Mouse (Mus musculus): Measurements from ENCODE around the gene Gm21992.

The Gm21992 gene

DNA sequence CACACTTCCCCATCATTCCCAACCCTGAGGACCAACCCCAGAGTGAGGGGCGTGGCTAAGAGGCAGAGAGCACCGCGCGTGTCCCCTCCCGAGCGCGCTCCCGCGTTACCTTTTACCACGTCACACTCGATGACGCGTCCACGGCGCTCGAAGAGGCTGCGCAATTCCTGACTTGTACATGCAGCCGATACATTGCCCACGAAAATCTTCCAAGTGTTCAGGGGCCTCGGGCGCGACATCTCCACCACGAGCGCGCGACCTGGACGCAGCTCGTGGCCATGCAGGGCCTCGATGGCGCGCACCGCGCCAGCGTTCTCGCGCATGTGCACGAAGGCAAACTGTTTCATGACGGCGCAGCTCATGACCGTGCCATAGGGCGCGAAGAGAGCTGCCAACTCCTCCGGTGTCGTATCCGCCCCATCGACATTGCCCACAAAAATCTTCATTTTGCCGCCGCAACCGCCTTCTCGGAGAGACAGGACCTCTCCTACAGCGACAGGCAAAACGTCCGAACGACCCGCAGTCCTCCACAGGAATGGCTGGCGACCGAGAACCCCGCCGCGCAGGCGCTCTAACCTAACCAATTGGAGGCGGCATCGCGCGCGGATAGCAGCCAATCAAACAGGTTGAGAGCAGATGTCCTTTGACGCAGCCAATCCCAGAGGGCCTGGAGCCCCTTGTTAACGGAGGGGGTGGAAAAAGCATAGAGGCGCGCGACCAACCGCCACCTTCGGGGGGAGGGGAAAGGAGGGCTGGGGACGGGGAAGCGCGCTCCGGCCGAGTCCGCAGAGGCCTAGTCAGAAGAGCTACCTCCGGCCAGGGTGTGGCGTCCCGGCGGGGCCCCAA lies at the start of gene Gm21992, which contains the start of gene Rbm14:
Gene Gm21992, minus strand, starts transcription at position 550 of the 846 bp plus-strand sequence.
Gene Rbm14, minus strand, starts transcription at position 572 of the 846 bp plus-strand sequence.
- peak; percentile 98 for DNase-seq (ENCODE audit: low read depth, low spot score)

GRCm38 (mm10) chr19:4859081-4859480 lies 47.7 kb upstream of the Gm21992 start:
- no peak for DNase-seq (ENCODE audit: low read depth, low spot score)

DNA sequence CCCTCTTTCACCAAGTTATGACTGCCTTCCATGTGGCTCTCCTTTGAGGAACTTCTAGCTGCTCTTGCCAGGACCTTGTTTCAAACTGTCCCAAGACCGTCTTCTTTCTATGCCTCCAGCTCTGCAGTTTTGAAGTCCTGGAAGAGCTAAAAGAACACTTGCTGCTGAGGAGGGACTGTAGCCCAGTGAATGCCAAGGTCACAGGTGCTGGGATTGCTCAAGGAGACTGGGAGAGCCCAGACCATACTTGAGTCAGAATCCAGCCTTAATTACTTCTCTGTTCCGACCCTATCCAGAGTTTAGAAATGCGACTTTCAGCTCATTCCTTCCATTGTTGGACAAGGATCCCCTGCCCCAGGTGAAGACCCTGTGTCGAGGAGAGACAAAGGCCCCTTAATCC lies 44.5 kb upstream of the Gm21992 start:
- no peak for DNase-seq (ENCODE audit: low read depth, low spot score)

DNA sequence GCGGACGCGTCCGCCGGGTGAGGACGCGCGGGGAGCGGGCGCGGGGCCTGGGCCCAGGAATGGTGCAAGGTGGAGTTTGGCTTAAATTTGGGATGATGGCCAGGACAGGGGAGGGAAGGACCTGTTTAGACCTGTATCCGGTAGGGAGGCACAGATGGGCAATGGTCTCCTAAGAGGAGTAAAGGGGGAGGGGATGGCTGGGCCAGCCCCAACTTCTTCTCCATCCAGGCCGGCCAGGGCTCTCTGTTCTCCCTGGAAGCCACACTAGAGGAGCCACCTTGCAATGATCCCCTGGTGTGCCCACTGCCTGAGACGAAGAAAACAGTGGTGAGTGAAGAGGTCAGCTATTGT lies 44.0 kb upstream of the Gm21992 start:
- no peak for DNase-seq (ENCODE audit: low read depth, low spot score)

- peak; percentile 60 for DNase-seq (ENCODE audit: low read depth, low spot score)
These were observed 43.4 kb upstream of the Gm21992 start, which contains the start of gene Ctsf for GRCm38 (mm10) chr19:4854552-4855469. Gene Ctsf (plus strand): TSS chr19:4855130.

- DNase-seq (ENCODE audit: low read depth, low spot score) = no peak
These were observed 38.9 kb upstream of the Gm21992 start for GRCm38 (mm10) chr19:4850281-4850680.

DNA sequence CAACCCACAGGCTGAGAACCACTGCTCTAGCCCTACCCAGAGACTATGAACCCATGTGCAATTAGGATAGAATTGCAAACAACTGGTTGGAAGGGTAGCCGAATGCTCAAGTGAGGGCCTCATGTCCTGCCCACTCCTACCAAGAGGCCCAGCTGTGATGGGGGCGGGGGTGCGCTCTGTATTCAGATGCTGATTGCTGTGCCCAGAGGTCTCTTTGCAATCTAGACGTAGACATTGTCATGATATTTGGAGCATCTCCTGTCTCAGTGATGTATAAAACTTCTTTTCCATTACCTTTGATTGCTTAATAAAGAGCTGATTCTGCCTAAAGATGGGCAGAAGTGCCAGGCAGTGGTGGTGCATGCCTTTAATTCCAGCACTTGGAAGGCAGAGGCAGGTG lies 38.4 kb upstream of the Gm21992 start:
- DNase-seq (ENCODE audit: low read depth, low spot score) = no peak

GRCm38 (mm10) chr19:4847490-4847889 lies 36.1 kb upstream of the Gm21992 start:
- no peak for DNase-seq (ENCODE audit: low read depth, low spot score)

- DNase-seq (ENCODE audit: low read depth, low spot score) = no peak
These were observed 34.4 kb upstream of the Gm21992 start for GRCm38 (mm10) chr19:4845846-4846245.

GRCm38 (mm10) chr19:4842611-4843010 lies 31.2 kb upstream of the Gm21992 start:
- DNase-seq (ENCODE audit: low read depth, low spot score) = no peak

GRCm38 (mm10) chr19:4840848-4841247 lies 29.4 kb upstream of the Gm21992 start:
- DNase-seq (ENCODE audit: low read depth, low spot score) = no peak

GRCm38 (mm10) chr19:4839149-4839548 lies 27.7 kb upstream of the Gm21992 start, which contains the start of the genes Ccs and Ccdc87:
Gene Ccs (minus strand): TSS chr19:4839332.
Gene Ccdc87 (plus strand): TSS chr19:4839366.
- DNase-seq (ENCODE audit: low read depth, low spot score) = peak; percentile 76

GRCm38 (mm10) chr19:4838526-4839140 lies 27.2 kb upstream of the Gm21992 start:
- DNase-seq (ENCODE audit: low read depth, low spot score) = no peak

DNA sequence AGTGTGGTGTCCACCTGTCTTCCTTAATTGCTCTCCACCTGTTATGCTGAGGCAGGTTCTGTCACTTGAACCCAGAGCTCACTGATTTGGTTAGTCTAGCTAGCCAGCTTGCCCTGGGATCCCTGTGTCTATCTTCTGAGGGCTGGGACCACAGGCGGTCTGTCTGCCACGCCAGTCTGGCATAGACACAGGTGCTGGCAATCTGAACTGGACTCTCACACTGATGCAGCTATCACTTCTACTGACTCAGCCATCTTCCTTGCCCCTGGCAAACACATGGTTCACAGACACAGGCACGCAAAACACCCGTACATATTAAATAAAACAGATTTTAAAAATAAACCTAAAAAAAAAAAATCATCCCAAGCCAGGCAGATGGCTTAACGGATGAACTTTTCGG lies 25.6 kb upstream of the Gm21992 start:
- no peak for DNase-seq (ENCODE audit: low read depth, low spot score)

- no peak for DNase-seq (ENCODE audit: low read depth, low spot score)
These were observed 24.7 kb upstream of the Gm21992 start for GRCm38 (mm10) chr19:4836096-4836495.

DNA sequence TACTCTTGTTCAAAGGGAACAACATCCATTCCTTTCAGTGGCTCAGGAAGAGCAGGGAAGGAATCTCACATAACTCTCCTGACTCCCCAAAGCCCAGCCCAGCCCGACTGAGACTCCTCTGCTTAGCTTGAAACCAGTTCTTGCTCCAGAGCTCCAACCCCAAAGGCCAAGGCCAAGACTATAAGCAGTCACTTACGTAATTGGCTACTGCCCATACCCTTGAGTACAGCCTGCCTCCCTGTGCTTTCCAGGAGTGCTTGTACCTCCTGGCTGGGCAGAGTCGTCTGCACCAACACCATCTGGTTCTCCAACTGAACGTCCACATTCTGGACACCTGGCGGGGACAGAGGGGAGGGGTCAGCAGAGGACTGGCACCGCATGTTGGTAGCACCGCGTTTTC lies 22.6 kb upstream of the Gm21992 start:
- no peak for DNase-seq (ENCODE audit: low read depth, low spot score)

DNA sequence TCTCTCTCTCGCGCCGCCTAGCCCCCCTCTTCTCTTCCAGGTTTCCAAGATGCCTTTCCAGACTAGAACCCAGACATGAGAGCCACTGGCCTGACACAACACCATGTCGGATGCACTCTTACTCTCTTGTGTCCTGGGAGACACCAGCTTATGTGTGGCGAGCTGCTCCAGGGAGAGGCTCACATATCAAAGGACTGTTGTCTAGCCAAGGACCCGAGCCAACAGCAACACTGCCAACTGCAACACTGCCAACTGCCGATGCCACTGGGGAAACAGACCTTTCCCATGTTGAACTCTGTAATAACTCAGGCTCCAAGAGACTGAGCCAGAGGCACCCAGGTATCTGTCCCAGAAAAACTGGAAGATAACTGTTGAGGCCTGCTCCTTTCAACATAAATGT lies 17.7 kb upstream of the Gm21992 start:
- DNase-seq (ENCODE audit: low read depth, low spot score) = no peak

- DNase-seq (ENCODE audit: low read depth, low spot score) = no peak
These were observed 17.2 kb upstream of the Gm21992 start for GRCm38 (mm10) chr19:4828444-4829114.

DNA sequence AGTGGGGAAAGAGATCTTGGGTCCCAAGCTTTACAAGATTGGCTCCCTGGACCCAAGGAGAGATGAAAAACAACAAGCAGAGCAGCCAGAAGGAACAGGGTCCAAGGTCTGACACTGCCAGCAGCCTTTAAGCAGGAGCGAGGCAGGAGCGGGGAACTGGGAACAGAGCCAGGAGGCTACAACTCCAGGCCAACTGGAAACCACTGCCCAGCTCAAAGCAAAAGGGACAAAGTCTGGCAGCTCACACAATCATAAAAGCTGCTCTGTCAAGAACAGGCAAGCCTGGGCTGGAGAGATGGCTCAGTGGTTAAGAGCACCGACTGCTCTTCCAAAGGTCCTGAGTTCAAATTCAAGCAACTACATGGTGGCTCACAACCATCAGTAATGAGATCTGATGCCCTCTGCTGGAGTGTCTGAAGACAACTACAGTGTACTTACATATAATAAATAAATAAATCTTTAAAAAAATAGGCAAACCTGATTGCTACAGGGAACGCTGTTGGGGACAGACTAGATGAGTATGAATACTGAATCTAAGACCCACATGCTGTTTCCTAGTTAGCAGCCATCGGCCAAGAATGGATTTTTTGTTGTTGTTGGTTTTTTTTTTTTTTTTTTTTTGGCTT lies 9.4 kb upstream of the Gm21992 start:
- DNase-seq (ENCODE audit: low read depth, low spot score) = peak; percentile 60

GRCm38 (mm10) chr19:4817182-4817835 lies 5.9 kb upstream of the Gm21992 start:
- DNase-seq (ENCODE audit: low read depth, low spot score) = no peak

Measured in brain, embryonic 18.5 days (tissue).